Comparison of ENCODE assay signal across 11 mouse cellular contexts in genomic region chr2:20676379-20676778, GRCm38 (mm10).
A peak's percentile ranks its signal among the peaks of the same experiment; 100 is the strongest.
DNase-seq lines count a peak whose midpoint lies in the region; ATAC-seq and TF ChIP-seq lines count a peak whose summit lies in the region.
"Had no signal": no experiment of that assay in that cellular context is flagged by ENCODE, and none has a peak within 500 bp of the region (broad histone marks: within the 10 kb centered on the region; RNA-seq: fewer than 3 reads in every experiment).

No protein-coding gene starts in this region.

- no peak overlapping the region for H3K4me3 ChIP-seq in lung, adult 2 months (replicated peaks; ENCODE audit: extremely low read depth, low read depth, low read length)
- no peak overlapping the region for H3K4me3 ChIP-seq in ES-E14 (ENCODE audit: insufficient read depth in 1 of 2, low read depth in 1 of 2, low read length in 2 of 2, poor library complexity in 1 of 2, severe bottlenecking in 1 of 2)

- WGBS in lung, adult 2 months, result 90% methylated on average over 3 of the region's 3 CpGs

- H3K9ac ChIP-seq in ES-E14 (ENCODE audit: insufficient read depth, low read depth, low read length, poor library complexity, severe bottlenecking), result no peak overlapping the region

- peak; percentile 52; the same call in 1 of the 2 replicates for ATAC-seq in megakaryocyte progenitor cell, adult 5-6 weeks (replicated peaks; ENCODE audit: poor library complexity)

- H3K9me3 ChIP-seq in ES-E14 (ENCODE audit: control insufficient read depth, insufficient read depth, low read depth, low read length), result no peaks in the 10 kb centered on the region

- in situ Hi-C loops in ES-E14 (cut with MboI; ENCODE audit: low sequenced_read_pairs in 2 of 2, unreplicated experiment in 2 of 2), result no loop called here

- peak; percentile 26 for TF ChIP-seq CTCF in lung, adult 2 months (IDR thresholded peaks at IDR 0.05; ENCODE audit: insufficient read depth, low read length)

- peaks cover 7% of the 10 kb centered on the region for H3K36me3 ChIP-seq in ES-E14 (ENCODE audit: control insufficient read depth, insufficient read depth, low read length, poor library complexity, severe bottlenecking)

- peak; percentile 13 for DNase-seq in gastrocnemius, postnatal 10 days
- no peak for DNase-seq in gastrocnemius, postnatal 36 days
- DNase-seq in lung, adult 2 months, result no peak
- no peak for DNase-seq in lung, postnatal 36 days
- no peak for DNase-seq in ES-E14 (ENCODE audit: low read depth, low spot score)
- no peak for DNase-seq in frontal cortex, adult 2 months (ENCODE audit: extremely low spot score in 1 of 2, low spot score in 1 of 2)
- no peak for DNase-seq in ovary, postnatal 10 days (ENCODE audit: low spot score)
- DNase-seq: adrenal gland, adult 8-10 months; cerebellum, adult 18-20 months; kidney, adult 18-20 months had no signal

- H3K4me1 ChIP-seq in lung, adult 2 months (ENCODE audit: control insufficient read depth, insufficient read depth, low read length), result 0 out of 2 replicates have a peak, but pooled peaks cover 2% of the 10 kb centered on the region
- peaks cover 2 to 14% of the 10 kb centered on the region in 2 experiments; a peak in 3 of 4 replicates for H3K4me1 ChIP-seq in ES-E14 (ENCODE audit: control insufficient read depth in 2 of 2, insufficient read depth in 2 of 2, low read length in 2 of 2, poor library complexity in 1 of 2)

- intact Hi-C loops in gastrocnemius, postnatal 36 days (cut with DNase I), result loop anchor here (5.0 kb wide), 1 partner anchor 101 kb away; no protein-coding TSS in a partner anchor

- H3K27ac ChIP-seq in ES-E14 (ENCODE audit: insufficient read depth, low read depth, low read length, poor library complexity, severe bottlenecking), result no peak overlapping the region; the same call in 1 of the 2 replicates

- TF ChIP-seq POLR2A in lung, adult 2 months (IDR thresholded peaks at IDR 0.05; ENCODE audit: borderline replicate concordance, extremely low read depth, low read depth, low read length), result no peak

TF ChIP-seq in ES-E14, 5 proteins besides CTCF, POLR2A, EP300 and RAD21:
- TF ChIP-seq MAFK (IDR thresholded peaks at IDR 0.05; ENCODE audit: insufficient read depth, low read depth, low read length), result no peak
- no peak for TF ChIP-seq ZNF384 (IDR thresholded peaks at IDR 0.05; ENCODE audit: low read depth, low read length)
- no peak for TF ChIP-seq CHD2 (IDR thresholded peaks at IDR 0.05; ENCODE audit: low read depth, low read length)
- 0 out of 2 replicates have a peak, but pooled peaks have one; percentile 12 for TF ChIP-seq ZC3H11A (IDR thresholded peaks at IDR 0.05; ENCODE audit: borderline replicate concordance, low read depth, low read length)
